Mouse (Mus musculus): ENCODE data around the gene Pnma1. TPM values are rescaled to one million over a fixed set of nuclear protein-coding genes. Genes with fewer than 3 reads are reported as not detected.
A peak's percentile ranks its signal among the peaks of the same experiment; 100 is the strongest.

Pnma1 gene
- polyA plus RNA-seq (2014; fragmentation: Nextera tagmentation; extraction: Ambion mirVana): 0.43 and 0.68 TPM in 2 replicates

DNA sequence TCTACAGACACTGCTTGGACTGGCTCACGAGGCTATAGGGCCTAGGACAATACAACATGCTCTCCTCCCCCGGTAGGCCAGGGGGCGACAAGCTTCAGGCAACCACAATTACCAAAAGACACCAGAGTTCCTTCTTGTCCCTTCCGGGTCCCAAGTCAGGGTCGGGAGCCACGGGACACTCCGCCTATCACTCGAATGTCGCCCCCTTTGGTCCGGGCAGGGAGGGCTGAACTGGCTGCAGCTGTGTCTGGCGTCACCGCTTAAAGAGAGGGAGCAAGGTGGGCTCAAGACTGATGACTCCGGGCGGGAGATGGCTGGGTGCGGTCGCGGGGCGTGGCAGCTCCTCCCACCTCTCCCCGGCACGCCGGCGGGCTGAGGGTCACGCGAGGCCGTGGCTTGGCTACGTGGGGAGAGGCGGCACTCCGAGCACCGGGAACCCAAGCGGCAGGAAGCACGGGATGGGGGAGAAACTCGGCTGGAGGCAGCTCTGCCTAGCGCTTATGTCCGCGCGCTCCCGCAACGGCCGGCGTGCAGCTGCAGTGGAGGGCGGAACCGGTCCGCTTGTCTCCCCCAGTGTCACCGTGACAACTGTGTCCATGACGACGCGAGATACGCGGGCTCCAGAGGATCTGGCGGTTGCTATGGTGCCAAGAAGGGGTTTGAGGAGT, at the start of gene Pnma1:
TSS of gene Pnma1 (minus strand) at position 536 of the 668 bp plus-strand sequence.
- peak within 1 kb of the TSS; percentile 95 for H3K4me2 ChIP-seq (ENCODE audit: low read length)
- H3K27ac ChIP-seq (replicated peaks in 1 of 2; ENCODE audit: control insufficient read depth in 1 of 2, insufficient read depth in 1 of 2, low read depth in 2 of 2, low read length in 2 of 2): no peak within 1 kb of the TSS
- H3K4me1 ChIP-seq (ENCODE audit: control insufficient read depth in 2 of 2, insufficient read depth in 2 of 2, low read length in 2 of 2): peaks cover 17 to 30% of the 10 kb centered on the region in 2 experiments
- ATAC-seq (ENCODE audit: insufficient number of reproducible peaks, insufficient read depth, low FRiP score, low read depth): peak; percentile 74
- no peaks in the 10 kb centered on the region for H3K27me3 ChIP-seq (ENCODE audit: control insufficient read depth, insufficient read depth, low read length)
- H3K9me3 ChIP-seq (ENCODE audit: control insufficient read depth, low read length): no peaks in the 10 kb centered on the region
- H3K4me3 ChIP-seq (ENCODE audit: control insufficient read depth in 1 of 2, insufficient read depth in 1 of 2, low read depth in 1 of 2, low read length in 2 of 2): peak within 1 kb of the TSS; percentile 66 to 80
- WGBS: under 1% methylated on average over 47 of the region's 50 CpGs
- peaks cover 34% of the 10 kb centered on the region for H3K36me3 ChIP-seq (ENCODE audit: control insufficient read depth, insufficient read depth, low read length)
- peak within 1 kb of the TSS; percentile 75 for H3K9ac ChIP-seq (ENCODE audit: low read length)

DNA sequence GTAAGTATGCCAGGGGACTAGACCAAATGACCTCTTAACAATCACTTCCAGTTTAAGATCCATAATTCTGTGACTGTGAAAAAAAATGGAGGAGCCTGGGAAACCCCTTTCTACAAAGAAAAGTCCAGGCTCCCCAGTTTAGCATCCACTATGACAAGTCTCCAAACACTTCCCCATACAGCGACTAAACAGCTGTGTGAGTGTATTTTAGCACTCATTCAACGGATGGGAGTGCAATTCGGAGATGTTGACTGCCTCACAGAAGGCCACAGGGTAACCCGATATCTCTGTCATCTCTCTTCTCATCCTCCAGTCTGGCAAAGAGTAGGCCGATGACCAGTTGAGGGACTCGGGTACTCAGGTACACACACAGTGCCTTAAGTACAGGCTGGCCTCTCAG, 46.9 kb upstream of the Pnma1 start:
- Histone ChIP-seq H3K4me1 (ENCODE audit: control insufficient read depth in 2 of 2, insufficient read depth in 2 of 2, low read length in 2 of 2) (peaks cover 28 to 43% of the 10 kb centered on the region in 2 experiments), H3K36me3 (ENCODE audit: control insufficient read depth, insufficient read depth, low read length) (no peaks in the 10 kb centered on the region), H3K9ac (ENCODE audit: low read length) (no peak overlapping the region), H3K4me2 (ENCODE audit: low read length) (no peak overlapping the region), H3K27me3 (ENCODE audit: control insufficient read depth, insufficient read depth, low read length) (no peaks in the 10 kb centered on the region), H3K9me3 (ENCODE audit: control insufficient read depth, low read length) (no peaks in the 10 kb centered on the region), H3K27ac (replicated peaks in 1 of 2; ENCODE audit: control insufficient read depth in 1 of 2, insufficient read depth in 1 of 2, low read depth in 2 of 2, low read length in 2 of 2) (no peak overlapping the region), H3K4me3 (ENCODE audit: control insufficient read depth in 1 of 2, insufficient read depth in 1 of 2, low read depth in 1 of 2, low read length in 2 of 2) (no peak overlapping the region)
- WGBS: 65% methylated on average over 6 of the region's 6 CpGs
- no peak for ATAC-seq (ENCODE audit: insufficient number of reproducible peaks, insufficient read depth, low FRiP score, low read depth)

GRCm38 (mm10) chr12:84194400-84195109, 46.3 kb upstream of the Pnma1 start:
- Histone ChIP-seq H3K9me3 (ENCODE audit: control insufficient read depth, low read length) (no peaks in the 10 kb centered on the region), H3K9ac (ENCODE audit: low read length) (peak overlapping the region; percentile 93), H3K27ac (replicated peaks in 1 of 2; ENCODE audit: control insufficient read depth in 1 of 2, insufficient read depth in 1 of 2, low read depth in 2 of 2, low read length in 2 of 2) (peak overlapping the region; percentile 69 to 97), H3K4me1 (ENCODE audit: control insufficient read depth in 2 of 2, insufficient read depth in 2 of 2, low read length in 2 of 2) (peaks cover 33 to 49% of the 10 kb centered on the region in 2 experiments), H3K4me3 (ENCODE audit: control insufficient read depth in 1 of 2, insufficient read depth in 1 of 2, low read depth in 1 of 2, low read length in 2 of 2) (peak overlapping the region; percentile 41 to 83), H3K36me3 (ENCODE audit: control insufficient read depth, insufficient read depth, low read length) (no peaks in the 10 kb centered on the region), H3K4me2 (ENCODE audit: low read length) (peak overlapping the region; percentile 99), H3K27me3 (ENCODE audit: control insufficient read depth, insufficient read depth, low read length) (no peaks in the 10 kb centered on the region)
- ATAC-seq (ENCODE audit: insufficient number of reproducible peaks, insufficient read depth, low FRiP score, low read depth): no peak
- 3% methylated on average over 13 of the region's 13 CpGs for WGBS

- Histone ChIP-seq H3K36me3 (ENCODE audit: control insufficient read depth, insufficient read depth, low read length) (no peaks in the 10 kb centered on the region), H3K9ac (ENCODE audit: low read length) (peak overlapping the region; percentile 93), H3K27ac (replicated peaks in 1 of 2; ENCODE audit: control insufficient read depth in 1 of 2, insufficient read depth in 1 of 2, low read depth in 2 of 2, low read length in 2 of 2) (peak overlapping the region; percentile 96 to 97), H3K4me3 (ENCODE audit: control insufficient read depth in 1 of 2, insufficient read depth in 1 of 2, low read depth in 1 of 2, low read length in 2 of 2) (peak overlapping the region; percentile 63 to 83), H3K4me2 (ENCODE audit: low read length) (peak overlapping the region; percentile 99), H3K9me3 (ENCODE audit: control insufficient read depth, low read length) (no peaks in the 10 kb centered on the region), H3K4me1 (ENCODE audit: control insufficient read depth in 2 of 2, insufficient read depth in 2 of 2, low read length in 2 of 2) (peaks cover 40 to 57% of the 10 kb centered on the region in 2 experiments), H3K27me3 (ENCODE audit: control insufficient read depth, insufficient read depth, low read length) (no peaks in the 10 kb centered on the region)
- peak; percentile 88 for ATAC-seq (ENCODE audit: insufficient number of reproducible peaks, insufficient read depth, low FRiP score, low read depth)
- under 1% methylated on average over 49 of the region's 49 CpGs for WGBS
Observed at GRCm38 (mm10) chr12:84193642-84194399, 45.5 kb upstream of the Pnma1 start.

GRCm38 (mm10) chr12:84192741-84193641, 44.7 kb upstream of the Pnma1 start:
- peak overlapping the region; percentile 63 to 83 for H3K4me3 ChIP-seq (ENCODE audit: control insufficient read depth in 1 of 2, insufficient read depth in 1 of 2, low read depth in 1 of 2, low read length in 2 of 2)
- H3K36me3 ChIP-seq (ENCODE audit: control insufficient read depth, insufficient read depth, low read length): no peaks in the 10 kb centered on the region
- peaks cover 49 to 65% of the 10 kb centered on the region in 2 experiments for H3K4me1 ChIP-seq (ENCODE audit: control insufficient read depth in 2 of 2, insufficient read depth in 2 of 2, low read length in 2 of 2)
- no peaks in the 10 kb centered on the region for H3K9me3 ChIP-seq (ENCODE audit: control insufficient read depth, low read length)
- H3K27me3 ChIP-seq (ENCODE audit: control insufficient read depth, insufficient read depth, low read length): no peaks in the 10 kb centered on the region
- WGBS: under 1% methylated on average over 96 of the region's 102 CpGs
- peak overlapping the region; percentile 99 for H3K4me2 ChIP-seq (ENCODE audit: low read length)
- peak overlapping the region; percentile 96 to 97 for H3K27ac ChIP-seq (replicated peaks in 1 of 2; ENCODE audit: control insufficient read depth in 1 of 2, insufficient read depth in 1 of 2, low read depth in 2 of 2, low read length in 2 of 2)
- H3K9ac ChIP-seq (ENCODE audit: low read length): peak overlapping the region; percentile 93
- peak; percentile 8; the same call in 1 of the 2 replicates for ATAC-seq (ENCODE audit: insufficient number of reproducible peaks, insufficient read depth, low FRiP score, low read depth)

DNA sequence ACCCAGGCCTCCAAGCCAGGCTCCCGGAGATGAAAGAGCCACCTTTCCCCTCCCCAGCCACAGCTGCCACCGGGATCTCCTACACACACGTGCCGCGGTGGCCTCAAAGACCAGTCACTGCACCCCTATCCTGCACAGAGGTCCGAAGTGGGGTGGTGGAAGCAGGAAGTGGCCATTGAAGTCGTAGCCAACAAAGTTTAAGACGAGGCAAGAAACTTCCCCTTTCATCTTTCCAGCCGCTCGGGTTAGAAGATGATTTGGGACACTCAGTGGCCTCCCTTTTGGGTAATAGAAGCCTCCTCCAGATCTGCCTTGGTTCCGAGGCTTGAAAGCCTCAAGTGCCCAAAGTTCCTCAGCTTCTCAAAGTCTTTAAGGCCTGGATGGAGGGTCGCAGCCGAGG, 44.0 kb upstream of the Pnma1 start:
- peak overlapping the region; percentile 63 to 83 for H3K4me3 ChIP-seq (ENCODE audit: control insufficient read depth in 1 of 2, insufficient read depth in 1 of 2, low read depth in 1 of 2, low read length in 2 of 2)
- no peaks in the 10 kb centered on the region for H3K9me3 ChIP-seq (ENCODE audit: control insufficient read depth, low read length)
- peak overlapping the region; percentile 99 for H3K4me2 ChIP-seq (ENCODE audit: low read length)
- no peaks in the 10 kb centered on the region for H3K36me3 ChIP-seq (ENCODE audit: control insufficient read depth, insufficient read depth, low read length)
- 5% methylated on average over 13 of the region's 13 CpGs for WGBS
- H3K27me3 ChIP-seq (ENCODE audit: control insufficient read depth, insufficient read depth, low read length): no peaks in the 10 kb centered on the region
- no peak for ATAC-seq (ENCODE audit: insufficient number of reproducible peaks, insufficient read depth, low FRiP score, low read depth)
- H3K27ac ChIP-seq (replicated peaks in 1 of 2; ENCODE audit: control insufficient read depth in 1 of 2, insufficient read depth in 1 of 2, low read depth in 2 of 2, low read length in 2 of 2): peak overlapping the region in 1 of 2 experiments; percentile 97; a peak in 2 of 4 replicates
- H3K9ac ChIP-seq (ENCODE audit: low read length): peak overlapping the region; percentile 93
- peaks cover 56 to 68% of the 10 kb centered on the region in 2 experiments for H3K4me1 ChIP-seq (ENCODE audit: control insufficient read depth in 2 of 2, insufficient read depth in 2 of 2, low read length in 2 of 2)
